In the genomic region with DNA sequence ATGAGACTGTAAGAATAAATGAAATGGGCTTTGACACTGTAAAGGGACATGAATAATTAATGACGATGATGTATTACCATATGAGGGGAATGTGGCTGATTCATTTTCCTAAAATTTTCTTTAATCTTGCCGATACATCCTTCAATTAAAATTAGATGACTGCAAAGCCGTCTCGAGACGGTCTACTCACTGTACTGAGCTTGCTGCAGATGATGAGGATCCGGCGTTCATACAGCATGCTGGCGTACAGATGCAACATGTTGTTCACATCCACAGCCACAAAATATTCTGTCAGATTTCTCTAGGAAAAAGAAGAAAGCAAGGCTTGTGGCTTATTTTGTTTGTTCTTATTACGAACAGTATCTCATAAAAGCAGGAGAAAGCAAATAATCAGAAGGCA, we compare ENCODE assay signal across 25 mouse cellular contexts.
"Had no signal": no experiment of that assay in that cellular context is flagged by ENCODE, and none has a peak within 500 bp of the region (broad histone marks: within the 10 kb centered on the region; RNA-seq: fewer than 3 reads in every experiment).

No protein-coding gene starts in this region.

- H3K27ac ChIP-seq: gastrocnemius, adult 2 months; heart, embryonic 10.5 days; hindbrain, embryonic 10.5 days; hindbrain, embryonic 12.5 days; hindbrain, embryonic 14.5 days; intestine, embryonic 15.5 days; layer of hippocampus, adult 2 months; left cerebral cortex, adult 2 months; limb, embryonic 10.5 days; limb, embryonic 12.5 days had no signal

- H3K4me3 ChIP-seq: gastrocnemius, adult 2 months; heart, embryonic 10.5 days; heart, embryonic 12.5 days; hindbrain, embryonic 10.5 days; hindbrain, embryonic 12.5 days; intestine, embryonic 15.5 days; layer of hippocampus, adult 2 months; left cerebral cortex, adult 2 months; limb, embryonic 10.5 days; limb, embryonic 12.5 days had no signal

- H3K36me3 ChIP-seq: heart, embryonic 10.5 days; heart, embryonic 12.5 days; hindbrain, embryonic 10.5 days; hindbrain, embryonic 12.5 days; intestine, embryonic 15.5 days; limb, embryonic 10.5 days; limb, embryonic 12.5 days had no signal

- H3K4me2 ChIP-seq: heart, embryonic 12.5 days; hindbrain, embryonic 12.5 days; hindbrain, embryonic 14.5 days; intestine, embryonic 15.5 days; limb, embryonic 12.5 days had no signal

- H3K9me3 ChIP-seq: heart, embryonic 10.5 days; heart, embryonic 12.5 days; hindbrain, embryonic 10.5 days; hindbrain, embryonic 12.5 days; intestine, embryonic 15.5 days; limb, embryonic 10.5 days; limb, embryonic 12.5 days had no signal

- H3K27me3 ChIP-seq: heart, embryonic 12.5 days; hindbrain, embryonic 12.5 days; intestine, embryonic 15.5 days; limb, embryonic 12.5 days had no signal

- ATAC-seq: hindbrain, embryonic 16.5 days; inflammation-experienced regulatory T-cells, adult 6 months; intestine, embryonic 15.5 days; intestine, postnatal 0 days had no signal

- H3K9ac ChIP-seq: heart, embryonic 12.5 days; hindbrain, embryonic 12.5 days; hindbrain, embryonic 14.5 days; intestine, embryonic 15.5 days; limb, embryonic 12.5 days had no signal

- H3K4me1 ChIP-seq: heart, embryonic 10.5 days; heart, embryonic 12.5 days; hindbrain, embryonic 12.5 days; intestine, embryonic 15.5 days had no signal

- DNase-seq: gastrocnemius, adult 2 months; gastrocnemius, postnatal 10 days; gastrocnemius, postnatal 25 days; heart, adult 18-20 months; heart, postnatal 10 days; heart, postnatal 4 days; kidney, adult 18-20 months; kidney, adult 8-10 months; kidney, postnatal 10 days; kidney, postnatal 25 days; kidney, postnatal 4 days; liver had no signal
